Mouse (Mus musculus): ENCODE measurements around the gene BC049352.

The BC049352 gene

DNA sequence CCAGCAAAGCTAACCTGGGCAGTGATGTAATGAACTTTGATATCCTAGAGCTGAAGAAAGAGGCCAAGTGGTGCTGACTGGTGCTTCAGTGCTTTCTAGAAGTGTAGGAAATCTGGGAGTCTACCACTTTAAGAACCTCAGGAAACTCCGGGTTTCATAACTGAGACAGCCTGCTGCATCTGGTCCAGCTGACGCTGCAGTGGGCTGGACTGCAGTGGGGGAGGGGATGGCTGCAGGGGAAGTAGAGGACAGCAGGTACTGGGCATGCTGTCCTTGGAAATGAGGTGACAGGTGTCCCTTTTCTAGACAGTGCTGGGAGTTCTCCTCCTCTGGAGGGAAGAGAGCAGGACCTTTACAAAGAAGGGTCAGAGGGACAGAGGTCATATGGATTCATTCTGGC is at the start of gene BC049352:
Gene BC049352, plus strand, starts transcription at position 238 of the 400 bp plus-strand sequence.
- in situ Hi-C loops (cut with MboI, MseI) = no loop called here

DNA sequence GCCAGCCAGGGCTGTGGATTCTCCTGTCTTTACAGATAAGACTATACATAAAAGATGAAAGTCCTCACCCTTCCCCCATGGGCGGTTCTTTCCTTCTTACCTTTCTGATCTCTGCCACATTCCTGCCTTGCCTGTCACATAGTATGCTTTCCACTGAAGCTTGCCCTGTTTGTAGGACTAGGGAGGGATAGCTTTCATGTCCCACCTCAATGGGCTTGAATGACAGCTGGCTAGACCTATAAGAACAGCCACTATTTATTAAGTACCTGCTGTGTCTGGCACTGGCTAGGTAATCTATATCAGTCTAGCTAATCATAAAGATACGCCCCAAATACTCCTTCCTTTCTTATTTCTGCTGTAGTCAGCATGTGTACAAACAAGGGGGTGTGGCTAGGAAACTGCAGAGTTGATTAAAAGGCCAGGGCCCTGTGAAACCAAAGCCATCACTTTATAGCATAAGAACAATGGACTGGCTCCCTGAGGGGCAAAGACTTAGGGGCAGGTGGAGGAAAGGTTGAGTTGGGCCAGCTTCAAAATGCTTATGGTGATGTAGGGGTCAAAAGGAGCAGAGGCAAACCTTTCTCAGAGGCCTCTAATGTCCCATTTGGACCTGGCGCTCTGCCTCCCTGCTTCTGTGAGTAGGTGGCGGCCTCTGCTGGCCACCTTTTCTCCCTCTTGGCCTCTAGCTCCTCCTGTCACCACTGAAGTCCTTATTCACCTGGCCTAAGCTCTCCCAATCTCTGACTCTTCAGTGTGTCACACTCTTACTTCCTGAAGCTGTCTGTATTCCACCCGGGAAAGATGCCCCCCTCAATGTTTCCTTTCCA is 48.1 kb upstream of the BC049352 start:
- in situ Hi-C loops (cut with MboI, MseI) = no loop called here

DNA sequence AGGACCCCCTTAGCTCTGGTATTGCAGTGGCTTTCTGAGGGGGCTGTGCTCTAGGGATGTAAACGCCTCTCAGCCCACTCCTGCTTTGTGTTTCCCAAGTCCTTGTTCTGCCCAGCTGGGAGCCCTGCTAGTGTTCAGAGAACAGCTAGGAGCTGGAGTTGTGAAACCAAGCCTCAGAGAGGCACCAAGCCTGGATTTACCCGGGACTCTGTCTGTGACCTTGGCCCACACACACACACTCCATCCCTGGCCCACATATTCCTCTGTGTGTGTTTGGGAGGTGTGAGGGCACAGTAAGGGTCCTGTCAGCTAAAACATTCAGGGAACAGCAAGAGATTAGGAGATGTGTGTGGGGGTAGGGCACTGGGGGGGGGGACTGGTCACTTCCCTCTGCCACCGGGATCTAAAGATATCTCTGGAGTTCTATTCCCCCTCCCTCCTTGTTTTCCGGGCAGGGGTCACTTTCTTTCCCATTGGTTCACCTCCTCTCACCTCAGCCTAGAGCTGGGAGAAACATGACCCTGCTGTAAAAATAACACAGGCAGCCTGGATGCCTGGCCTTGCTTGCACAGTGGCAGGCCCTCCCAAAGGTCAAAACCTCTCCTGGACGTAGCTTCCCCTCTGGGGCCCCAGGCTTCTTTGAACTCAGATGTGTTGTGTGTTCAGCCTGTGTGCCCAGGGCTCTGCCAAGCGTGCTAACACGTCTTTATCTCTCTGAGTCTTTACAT is 45.2 kb upstream of the BC049352 start:
- in situ Hi-C loops (cut with MboI, MseI) = no loop called here

DNA sequence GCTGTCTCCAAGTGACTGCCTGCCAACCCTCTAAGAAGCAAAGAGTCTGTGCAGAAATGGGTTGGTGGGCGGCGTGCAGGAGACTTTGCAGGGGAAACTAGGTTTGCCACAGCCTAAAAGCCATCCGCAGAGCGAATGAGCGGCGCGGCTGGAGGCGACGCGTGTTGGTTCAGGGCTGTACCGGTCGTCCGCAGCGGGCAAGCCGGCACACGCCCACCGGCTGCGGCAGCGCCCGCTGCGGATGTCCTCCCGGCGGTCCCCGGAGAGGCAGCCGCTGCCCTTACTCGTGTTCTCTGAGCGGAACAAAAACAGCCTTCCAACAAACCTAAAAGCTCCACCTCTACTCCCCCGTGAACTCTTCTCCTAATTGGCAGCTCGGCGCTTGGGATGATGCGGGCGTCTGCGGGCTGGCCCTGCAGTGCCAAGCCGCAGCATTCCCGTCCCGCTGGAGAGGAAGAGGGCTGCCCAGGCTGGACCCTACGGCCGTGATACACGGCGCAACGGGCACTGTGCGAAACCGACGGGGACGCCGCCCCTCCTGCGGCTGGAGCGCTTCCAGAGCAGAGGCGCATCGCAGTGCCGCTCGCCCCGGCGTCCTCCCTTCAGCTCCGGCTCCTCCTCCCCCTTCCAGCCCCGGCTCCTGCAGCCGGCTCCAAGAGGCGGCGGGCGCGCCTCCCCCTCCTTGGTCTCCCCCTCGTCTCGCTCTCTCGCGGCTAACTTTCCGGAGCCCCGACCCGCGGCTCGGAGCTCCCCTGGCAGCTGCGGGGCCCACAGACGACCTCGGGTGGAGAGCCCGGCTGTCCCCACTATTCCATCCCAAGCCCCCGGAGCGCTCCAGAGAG is 43.4 kb upstream of the BC049352 start, which contains the start of gene Scn4b:
Gene Scn4b, plus strand, starts transcription at position 205 of the 842 bp plus-strand sequence.
- in situ Hi-C loops (cut with MboI, MseI) = no loop called here

DNA sequence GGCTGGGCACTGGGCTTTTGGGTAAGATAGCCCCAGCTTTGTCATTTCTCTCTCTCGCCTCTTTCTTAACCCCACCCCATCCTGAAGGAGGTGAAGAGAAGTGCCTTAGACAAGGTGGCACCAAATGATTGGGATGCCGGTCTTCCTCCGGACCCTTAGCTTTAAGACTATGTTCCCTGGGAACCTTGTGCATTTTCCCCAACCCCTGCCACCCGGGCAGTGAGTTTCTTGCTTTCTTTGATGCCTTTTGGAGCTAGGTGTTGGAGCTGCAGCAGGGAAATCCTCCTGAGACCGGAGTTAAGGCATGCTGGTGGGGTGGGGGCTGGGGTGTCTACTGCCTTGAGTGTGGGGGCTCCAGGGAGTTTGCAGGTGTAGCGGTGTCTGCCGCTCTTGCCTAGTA is 42.7 kb upstream of the BC049352 start:
- in situ Hi-C loops (cut with MboI, MseI) = no loop called here

DNA sequence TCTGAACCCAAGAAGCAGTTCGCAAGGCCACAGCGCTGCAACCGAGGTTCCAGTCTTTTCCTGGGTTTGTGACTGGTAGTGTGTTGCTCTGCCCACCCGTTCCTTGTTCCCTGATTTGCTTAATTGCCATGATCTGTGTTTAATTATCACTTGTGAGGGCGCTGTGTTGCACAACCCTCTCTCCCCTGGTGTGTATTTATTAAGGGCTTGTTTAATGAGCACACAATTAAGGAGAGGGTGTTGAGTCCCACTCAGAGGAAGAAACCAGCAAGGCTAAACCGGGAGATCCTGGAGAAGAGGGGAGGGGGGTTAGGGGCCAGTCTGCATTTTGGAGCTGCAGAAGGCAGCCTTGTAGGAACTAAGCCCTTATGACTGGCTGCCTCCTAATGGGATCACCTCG is 40.9 kb upstream of the BC049352 start:
- in situ Hi-C loops (cut with MboI, MseI) = loop anchor here (5.0 to 10.0 kb wide), 2 partner anchors 114 to 244 kb away; no protein-coding TSS in a partner anchor

DNA sequence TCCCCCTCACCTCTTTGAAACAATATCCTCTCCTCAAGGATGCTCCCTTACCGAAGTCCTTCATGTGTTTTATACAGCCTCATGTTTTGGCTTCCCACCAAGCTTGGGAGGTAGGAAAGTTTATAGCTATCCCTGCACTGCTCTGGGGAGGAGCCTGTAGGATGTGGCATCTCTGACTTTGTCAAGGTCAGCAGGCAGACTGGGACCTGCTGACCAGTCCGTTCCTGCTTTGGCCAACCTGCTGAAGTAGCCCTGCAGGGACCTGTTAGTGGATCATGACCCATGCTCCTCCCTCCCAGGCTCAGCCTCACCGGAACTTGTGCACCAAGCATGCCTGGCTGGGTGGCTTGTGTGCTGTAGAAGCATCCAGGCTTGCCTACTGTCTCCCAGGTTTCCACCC is 39.1 kb upstream of the BC049352 start:
- in situ Hi-C loops (cut with MboI, MseI) = loop anchor here (5.0 to 10.0 kb wide), 2 partner anchors 115 to 242 kb away; no protein-coding TSS in a partner anchor

DNA sequence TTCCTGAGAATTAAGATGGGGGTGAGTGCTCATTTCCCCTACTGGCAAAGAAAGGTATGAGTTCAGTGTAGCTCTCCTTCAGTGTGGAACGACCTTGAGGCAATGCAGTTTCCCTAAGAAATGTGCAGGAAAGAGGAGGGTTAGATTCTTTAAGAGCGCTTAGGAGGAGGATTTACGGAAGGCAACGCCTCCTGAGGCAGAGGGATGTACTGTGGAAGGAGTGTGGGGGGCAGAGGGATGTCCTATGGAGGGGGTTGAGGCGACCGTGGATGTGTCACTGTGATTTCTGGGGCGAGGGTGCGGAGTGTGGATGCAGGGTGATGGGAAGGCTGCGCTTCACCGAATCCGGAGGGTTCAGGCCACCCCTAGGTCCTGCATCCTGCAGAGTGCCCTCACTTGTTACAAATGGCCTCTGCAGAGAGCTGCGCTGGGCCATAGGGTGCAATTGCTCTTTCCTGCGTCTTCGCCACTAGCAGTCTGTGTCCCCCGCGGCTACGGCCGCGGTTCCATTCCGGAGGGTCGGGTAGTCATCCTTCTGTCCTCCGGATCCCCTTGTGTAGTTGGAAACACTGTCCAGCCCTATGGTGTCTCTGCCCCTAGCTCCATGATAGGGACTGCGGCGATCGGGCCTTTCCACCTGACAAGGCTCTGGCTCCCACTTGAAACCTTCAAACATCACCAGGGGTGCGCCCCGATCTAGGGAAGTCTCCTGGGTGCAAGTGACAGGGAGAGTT is 36.1 kb upstream of the BC049352 start:
- in situ Hi-C loops (cut with MboI, MseI) = loop anchor here (10.0 kb wide), 1 partner anchor 239 kb away; no protein-coding TSS in a partner anchor

DNA sequence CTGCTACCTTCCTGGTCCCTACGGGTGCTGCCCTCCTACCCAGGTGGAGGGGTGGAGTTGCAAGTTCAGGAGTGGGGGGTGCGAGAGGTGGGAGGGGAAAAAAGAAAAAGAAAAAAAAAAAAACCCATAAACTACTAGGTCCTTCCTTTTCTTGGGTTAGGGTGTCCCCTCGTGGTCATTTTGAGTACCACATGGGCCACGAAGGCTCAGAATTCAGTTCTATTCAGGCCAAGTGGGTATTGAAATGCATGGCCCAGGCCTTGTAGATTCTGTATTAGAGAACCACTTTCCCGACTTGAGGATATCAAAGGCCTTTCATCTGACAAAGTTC is 35.6 kb upstream of the BC049352 start:
- in situ Hi-C loops (cut with MboI, MseI) = loop anchor here (10.0 kb wide), 1 partner anchor 239 kb away; no protein-coding TSS in a partner anchor

DNA sequence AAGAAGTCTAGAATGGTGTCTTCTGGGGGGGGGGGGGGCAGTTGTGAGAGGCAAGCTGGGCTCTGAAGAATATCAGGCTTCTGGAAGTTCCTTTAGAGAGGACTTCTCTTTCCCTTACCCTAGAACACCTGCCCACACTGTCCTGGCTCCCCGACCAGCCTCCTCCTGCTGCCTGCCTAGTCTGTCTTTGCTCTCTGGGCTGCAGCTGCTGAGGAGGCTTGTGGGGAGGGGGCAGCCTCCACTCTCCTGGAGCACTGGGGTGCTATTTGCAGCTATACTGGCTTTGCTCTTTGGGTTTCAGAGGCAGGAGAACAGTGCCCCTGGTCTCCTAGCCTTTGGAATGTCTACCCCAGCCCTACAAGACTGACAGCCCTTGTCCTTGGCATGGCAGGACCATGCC is 30.9 kb upstream of the BC049352 start:
- in situ Hi-C loops (cut with MboI, MseI) = no loop called here

DNA sequence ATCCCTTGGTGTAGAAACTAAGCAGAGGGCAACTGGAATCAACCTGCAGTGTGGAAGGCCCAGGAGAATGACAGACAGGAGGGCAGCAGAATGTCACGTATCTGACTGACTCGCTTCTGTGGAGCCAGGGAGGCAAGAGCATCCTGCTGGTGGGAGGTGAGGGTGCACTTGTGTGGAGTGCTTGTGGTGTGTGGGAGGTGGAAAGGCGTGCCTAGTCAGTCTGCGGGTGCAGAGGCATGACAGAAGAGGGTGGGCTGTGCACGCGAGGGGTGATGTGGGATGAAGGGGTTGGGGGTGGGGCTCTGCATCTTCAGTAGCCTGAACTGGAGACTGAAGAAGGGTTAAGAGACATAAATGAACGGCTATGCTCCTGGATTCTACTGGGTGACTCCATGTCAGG is 28.4 kb upstream of the BC049352 start:
- in situ Hi-C loops (cut with MboI, MseI) = no loop called here

DNA sequence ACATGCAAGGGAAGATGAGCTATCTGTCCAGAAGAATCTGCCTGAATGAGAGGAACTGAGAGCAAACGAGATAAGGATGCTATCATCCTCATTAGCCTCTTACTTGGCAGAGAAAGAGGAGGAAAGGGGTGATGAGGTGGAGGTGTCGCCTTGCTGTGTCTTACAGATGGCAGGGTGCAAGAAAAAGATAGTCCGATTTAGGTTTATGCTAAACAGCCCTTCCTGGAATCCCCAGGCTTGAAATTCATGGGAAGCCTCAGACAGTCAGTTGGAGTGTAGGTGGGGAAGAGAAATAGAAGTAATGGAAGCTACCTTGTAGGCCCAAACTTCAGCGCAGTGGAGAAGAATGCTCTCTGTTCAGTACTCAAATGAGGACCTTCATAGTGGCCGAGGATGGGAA is 13.9 kb upstream of the BC049352 start:
- in situ Hi-C loops (cut with MboI, MseI) = no loop called here

DNA sequence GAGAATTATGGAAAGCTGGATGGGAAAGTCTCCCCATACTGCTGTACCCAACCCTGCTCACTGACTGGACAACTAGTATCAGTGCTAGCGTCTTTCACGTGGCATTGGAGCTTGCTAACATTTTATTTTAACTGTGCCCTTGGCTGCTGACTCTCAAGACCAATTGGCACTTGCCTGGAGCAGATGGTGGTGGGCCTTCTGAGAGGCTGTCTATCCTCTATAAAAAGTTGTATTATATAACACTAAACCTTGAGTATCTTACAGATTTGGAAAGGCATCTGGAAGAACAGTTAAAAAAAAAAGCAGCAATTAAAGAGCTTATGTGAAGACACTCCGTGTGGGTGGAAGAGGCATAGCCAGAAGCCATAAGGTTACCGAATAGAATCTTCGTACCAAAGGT is 11.7 kb upstream of the BC049352 start:
- in situ Hi-C loops (cut with MboI, MseI) = no loop called here

DNA sequence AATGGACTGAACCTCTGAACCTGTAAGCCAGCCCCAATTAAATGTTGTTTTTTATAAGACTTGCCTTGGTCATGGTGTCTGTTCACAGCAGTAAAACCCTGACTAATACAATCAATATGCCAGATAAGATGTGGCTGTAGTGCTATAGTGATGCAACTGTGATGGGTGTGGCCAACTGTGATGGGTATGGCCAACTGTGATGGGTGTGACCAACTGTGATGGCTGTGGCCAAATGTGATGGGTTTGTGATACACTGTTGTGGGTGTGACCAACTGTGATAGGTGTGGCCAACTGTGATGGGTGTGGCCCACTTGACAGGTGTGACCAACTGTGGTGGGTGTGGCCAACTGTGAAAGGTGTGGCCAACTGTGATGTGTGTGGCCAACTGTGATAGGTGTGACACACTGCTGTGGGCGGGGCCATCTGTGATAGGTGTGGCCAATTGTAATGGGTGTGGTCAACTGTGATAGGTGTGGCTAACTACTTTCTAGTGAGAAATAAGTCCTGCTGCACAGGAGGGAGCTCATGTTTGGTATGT is 10.7 kb upstream of the BC049352 start:
- in situ Hi-C loops (cut with MboI, MseI) = no loop called here

DNA sequence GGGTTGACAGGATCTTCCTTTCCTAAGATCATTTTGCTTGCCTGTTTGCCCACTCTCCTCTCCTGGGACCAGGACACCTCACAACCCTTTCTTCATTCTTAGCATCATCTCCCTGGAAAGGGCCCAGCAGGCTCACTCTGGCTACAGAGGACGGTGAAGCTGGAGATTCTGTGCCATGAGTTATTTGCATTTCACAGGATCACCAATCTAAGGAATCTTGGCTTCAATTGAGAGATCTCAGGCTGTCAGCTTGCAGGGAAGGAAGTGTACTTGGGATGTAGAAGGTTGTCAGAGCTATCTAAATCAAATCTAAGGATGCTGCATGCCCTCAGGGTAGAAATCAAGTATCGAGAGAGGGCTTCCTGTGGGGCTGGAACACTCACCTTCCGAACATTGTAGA is 8.3 kb upstream of the BC049352 start:
- in situ Hi-C loops (cut with MboI, MseI) = no loop called here

DNA sequence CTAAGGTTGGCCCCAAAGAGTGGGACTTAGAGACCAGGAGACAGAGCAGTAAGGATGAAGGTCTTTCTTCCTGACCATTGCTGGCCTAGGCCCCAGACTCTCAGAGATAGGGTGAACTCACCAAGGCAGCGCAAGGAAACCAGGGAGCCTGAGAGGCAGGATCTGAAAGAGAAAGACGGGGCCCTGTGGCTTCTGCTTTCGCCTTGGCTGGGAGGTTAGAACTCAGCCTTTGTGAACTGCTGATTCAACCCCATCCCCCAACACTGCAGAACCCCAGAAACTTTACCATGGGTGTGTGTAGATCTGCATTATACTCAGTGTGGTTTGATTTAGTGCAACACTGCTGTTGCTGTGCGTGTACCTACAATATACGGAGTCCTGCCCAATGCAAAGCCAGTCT is 2.5 kb upstream of the BC049352 start:
- in situ Hi-C loops (cut with MboI, MseI) = no loop called here

DNA sequence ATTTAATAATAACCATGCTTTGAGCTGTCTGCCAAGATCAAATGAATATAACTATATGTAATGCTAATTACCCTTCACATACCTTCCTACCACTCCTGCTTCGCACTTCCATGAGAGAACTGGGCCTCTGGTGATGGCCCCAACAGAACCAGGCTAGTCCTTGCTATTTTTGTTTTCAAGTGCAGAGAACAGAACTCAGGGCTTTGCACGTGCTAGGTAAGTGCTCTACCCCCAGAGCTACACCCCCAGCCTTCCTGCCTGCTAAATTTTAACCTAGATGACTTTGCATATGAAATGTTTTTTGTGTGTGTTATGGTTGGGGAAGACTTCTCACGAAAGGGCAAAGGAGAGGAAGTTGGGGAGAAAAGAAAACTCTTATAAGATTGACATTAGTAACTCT is 714 bp downstream of the BC049352 start:
- in situ Hi-C loops (cut with MboI, MseI) = no loop called here

DNA sequence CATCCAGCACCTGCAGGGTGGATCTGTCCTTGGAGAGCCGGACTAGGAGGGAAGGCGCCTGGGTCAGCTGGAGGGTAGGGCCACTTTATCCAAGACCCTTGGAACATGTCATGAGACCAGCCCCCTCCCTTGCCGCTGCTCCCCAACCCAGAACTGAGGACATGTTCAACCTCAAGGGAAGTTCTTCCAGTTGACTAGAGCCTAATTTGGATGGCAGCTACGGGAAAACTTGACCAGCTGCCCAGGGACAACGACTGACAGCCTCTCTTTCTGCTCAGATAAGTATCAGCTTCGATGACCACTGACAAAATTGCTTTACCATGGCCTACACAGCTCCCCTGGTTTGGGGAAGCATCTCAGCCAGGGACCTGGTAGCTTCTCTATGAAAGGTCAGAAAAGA is 1.5 kb downstream of the BC049352 start:
- in situ Hi-C loops (cut with MboI, MseI) = no loop called here

DNA sequence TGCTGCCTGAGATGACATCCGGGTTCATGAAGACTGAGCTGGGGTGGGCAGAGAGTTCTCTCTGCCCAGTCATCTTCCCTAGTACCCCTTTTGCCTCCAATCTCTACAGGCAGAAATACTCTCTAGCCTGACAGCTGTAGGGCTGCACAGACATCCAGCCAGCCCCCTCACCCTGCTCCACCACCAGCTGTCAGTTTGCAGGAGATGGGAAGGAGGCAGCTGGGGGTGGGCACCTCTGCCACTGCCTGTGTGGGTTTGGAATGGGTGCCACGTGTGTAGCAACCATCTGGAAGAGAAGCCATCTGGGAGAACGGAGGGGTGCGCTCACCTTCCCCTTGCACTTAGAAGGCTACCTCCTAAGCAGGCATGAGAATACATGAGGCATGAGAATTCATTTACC is 3.4 kb downstream of the BC049352 start:
- in situ Hi-C loops (cut with MboI, MseI) = no loop called here

DNA sequence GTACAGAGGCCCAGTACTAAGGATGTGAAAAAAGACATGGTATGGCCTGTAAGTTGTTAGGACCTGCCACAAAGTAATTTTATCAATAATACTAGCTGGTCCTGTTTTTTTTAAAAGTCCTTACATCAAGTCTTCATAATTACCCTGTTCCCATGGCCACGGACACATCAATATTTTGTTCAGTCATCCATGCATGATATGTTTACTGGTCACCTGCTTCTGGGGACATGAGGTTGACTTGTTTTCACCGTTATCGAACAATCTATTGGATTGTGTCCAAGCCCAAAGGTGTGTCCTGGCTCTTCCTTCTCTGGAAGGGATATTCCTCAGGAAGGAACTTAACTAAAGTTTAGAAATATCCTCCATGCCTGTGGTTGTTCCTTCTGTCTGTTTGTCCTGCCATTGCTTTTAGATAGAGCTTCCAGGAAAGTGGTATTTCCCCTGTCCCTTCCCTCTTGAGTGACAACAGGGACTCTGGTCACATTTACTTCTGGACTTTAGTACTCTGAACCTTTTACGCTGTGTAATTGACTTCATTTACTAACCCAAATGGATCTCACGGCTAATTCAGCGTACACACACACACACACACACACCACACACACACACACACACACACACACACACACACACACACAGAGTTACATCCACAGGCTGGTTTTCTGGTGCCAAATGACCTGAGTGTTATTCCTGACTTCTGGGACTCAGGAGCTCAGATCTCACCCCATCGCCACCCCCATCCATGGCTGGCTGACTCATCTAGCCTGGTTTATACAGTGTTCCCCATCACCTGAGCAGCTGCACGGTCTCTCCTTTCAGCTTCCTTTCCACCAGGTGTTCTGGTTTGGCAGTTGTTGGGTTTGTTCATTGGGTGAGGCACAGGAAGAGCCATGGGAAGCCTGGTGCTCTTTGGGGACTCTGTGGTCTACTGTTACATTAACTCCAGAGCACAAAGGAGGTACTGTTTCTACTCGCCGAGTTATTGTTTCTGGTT is 7.1 kb downstream of the BC049352 start:
- in situ Hi-C loops (cut with MboI, MseI) = no loop called here

All from T-helper 2 cell (primary cell).